Mouse (Mus musculus): Measurements from ENCODE around the gene Wnt4.

DNA sequence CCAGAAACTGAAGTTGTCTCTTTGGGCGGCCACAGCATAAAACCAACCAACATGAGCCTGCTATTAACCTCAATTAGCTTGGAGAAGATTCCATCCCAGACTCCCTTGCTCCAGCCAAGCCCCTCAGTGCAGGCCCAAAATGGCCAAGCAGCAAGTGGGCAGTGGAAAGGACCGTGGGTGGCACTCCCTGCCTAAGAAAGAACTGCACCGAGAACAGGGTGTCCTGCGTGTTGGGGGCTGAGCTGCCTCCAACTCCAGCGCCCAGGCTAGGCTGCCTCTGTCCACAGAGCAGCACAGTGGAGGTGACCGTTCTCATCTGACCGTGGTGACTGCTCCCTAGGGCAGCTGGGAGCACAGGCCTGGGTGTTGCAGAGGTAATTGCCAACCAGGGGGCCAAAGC lies 16.7 kb downstream of the Wnt4 start:
- TF ChIP-seq CTCF (IDR thresholded peaks at IDR 0.05) (no peak), POLR2A (IDR thresholded peaks at IDR 0.05; ENCODE audit: insufficient read depth, low read depth, low read length) (no peak)
